Mouse (Mus musculus) adrenal gland, postnatal 10 days (tissue): ENCODE data around the gene Tcl1b5. TPM values are rescaled to one million over a fixed set of nuclear protein-coding genes. Genes with fewer than 3 reads are reported as not detected.

Experiments used
- DNase-seq: peaks from one replicate; pipeline ENCODE4 v3.0.0; 2021; ENCODE audit warnings: mixed read lengths
- total RNA-seq, 2 experiments: library from RNA; stranded (reverse); gene quantifications; 2 replicates each; pipeline ENCODE4 v1.2.3; 2021

Gene Tcl1b5
- total RNA-seq, 2 experiments from 2014 or later = not detected

DNA sequence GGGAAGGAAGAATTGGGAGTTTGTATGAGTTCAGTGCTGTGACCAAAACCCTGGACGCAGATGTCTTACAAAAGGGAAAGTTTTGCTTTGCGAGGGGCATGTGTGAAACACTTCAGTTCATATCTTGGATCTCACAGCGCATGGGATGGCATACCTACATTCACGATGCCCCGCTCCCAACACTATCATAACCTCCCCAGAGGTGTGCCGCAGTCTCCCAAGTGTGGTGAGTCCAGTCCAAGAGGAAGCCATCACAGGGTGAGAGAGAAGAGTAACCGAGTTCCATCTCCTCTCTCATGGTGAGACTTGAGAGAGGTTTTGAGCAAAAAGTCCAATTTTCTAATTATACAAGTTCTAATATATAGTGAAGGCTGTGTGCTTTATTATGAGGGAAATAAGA is 33.1 kb downstream of the Tcl1b5 start:
- DNase-seq = no peak

DNA sequence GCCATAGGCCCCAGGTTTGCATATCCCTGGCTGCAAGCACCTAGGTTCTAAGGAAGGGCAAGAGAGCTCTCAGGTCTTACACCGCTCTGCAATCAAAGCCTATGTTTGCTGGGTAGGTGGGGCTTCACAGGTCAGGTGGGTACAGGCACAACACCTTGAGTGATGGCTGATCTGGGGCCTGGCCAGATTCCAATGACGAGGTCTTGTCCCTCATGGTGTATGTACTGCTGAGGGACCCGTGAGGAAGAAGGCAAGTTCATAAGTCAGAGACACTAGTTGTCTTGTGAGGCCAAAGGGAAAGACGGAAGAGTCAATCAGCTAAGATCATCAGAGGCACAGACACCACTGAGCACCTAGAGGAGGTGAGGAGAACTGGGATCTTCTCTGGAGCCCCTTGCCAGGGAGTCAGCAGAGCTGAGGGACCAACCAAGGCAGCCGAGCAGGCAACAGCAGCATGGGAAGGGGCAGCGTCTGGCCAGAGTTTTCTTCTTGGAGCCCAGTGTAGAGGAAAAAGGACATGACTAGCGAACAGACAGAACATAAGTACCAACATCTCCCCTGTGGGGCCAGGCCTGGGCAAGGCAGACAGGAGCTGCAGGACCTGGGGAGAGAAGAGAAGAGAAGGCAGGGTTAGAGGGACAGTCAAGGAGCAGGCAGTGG is 41.1 kb downstream of the Tcl1b5 start:
- no peak for DNase-seq

DNA sequence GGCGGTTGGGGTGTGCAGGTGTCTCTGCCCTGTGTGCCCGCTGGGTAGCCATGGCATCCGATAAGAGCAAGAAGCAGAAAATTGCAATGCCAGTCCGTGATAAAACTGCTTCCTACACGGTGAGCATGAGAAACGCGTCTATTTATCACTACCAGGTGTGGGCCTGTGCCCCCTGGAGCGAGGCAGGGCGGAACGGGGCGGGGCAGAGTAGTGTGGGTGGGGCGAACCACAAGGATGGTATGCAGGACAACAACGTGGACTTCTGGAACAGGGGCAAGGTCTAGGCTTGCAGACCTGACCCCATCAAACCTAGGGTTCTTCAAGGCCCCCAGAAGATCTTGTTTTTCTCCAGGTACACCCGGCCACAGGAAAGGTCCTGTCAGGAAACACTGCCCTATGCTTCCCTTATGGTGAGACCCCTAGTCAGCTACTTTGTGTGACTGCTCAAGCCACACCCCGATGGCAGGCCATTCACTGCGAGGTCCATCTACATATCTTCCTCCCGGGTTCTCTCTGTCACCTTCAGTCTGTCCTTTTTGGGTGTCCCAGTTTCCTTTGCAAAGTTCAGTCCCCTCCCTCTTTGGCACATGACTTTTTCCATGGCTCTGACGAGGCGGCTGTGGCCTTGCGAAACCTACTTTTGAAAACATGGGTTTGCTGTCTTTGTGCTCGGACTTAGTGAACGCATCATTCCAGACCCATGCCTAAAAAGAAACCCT is 46.6 kb downstream of the Tcl1b5 start, which contains the start of gene Tcl1:
Tcl1 (minus strand) TSS at position 193 of the 719 bp plus-strand sequence.
- no peak for DNase-seq

DNA sequence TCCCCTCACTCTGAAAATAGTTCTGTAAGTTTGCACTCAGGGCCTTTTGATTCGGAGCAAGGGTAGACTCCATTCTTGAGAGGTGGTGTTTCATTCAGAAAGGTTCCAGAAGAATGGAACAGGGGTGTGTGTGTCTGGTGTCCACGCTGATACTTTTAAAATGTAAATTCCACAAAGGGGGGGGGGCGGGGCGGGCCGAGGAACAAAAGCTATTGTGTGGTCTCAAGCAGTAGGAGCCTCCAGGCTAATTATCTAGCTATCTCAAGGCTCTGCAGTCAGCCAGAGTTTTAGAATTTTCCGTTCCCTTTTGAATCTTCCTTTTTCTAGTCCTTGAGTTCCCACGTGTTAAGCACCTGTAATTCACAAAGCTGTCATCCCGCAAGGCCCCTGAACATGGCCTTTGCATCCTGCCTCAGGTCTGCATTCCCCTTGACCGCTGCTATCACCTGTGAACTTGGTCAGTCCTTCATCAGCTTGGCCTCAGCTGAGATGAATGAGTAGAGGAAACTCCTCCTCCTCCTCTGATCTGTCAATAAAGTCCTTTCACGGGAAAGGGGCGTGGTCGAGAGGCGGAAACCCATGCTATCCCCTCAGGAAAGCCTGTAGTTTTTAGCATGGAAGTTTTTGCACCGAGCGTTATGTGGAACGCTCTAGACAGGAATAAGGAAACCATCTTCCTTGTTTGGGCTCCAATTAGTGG is 48.6 kb downstream of the Tcl1b5 start:
- DNase-seq = no peak

Other genes starting within 250 kb of the Tcl1b5 start
- gene Syne3, start 166.5 kb upstream of the Tcl1b5 start, total RNA-seq = 1 to 10 TPM; 9.1 to 9.5 TPM
- 100 to 1,000 TPM; 158 to 160 TPM for gene Glrx5, start 143.7 kb upstream of the Tcl1b5 start, total RNA-seq
- gene Tcl1b2, start 30.3 kb upstream of the Tcl1b5 start, total RNA-seq = not detected
- not detected for gene Tcl1b1, start 16.7 kb upstream of the Tcl1b5 start, total RNA-seq
- not detected for gene Tcl1b3, start 14.7 kb downstream of the Tcl1b5 start, total RNA-seq
- not detected for gene Tcl1b4, start 25.6 kb downstream of the Tcl1b5 start, total RNA-seq
- gene Tcl1, start 46.4 kb downstream of the Tcl1b5 start, total RNA-seq = under 1 TPM; 0.21 to 0.39 TPM
- gene Tunar, start 157.5 kb downstream of the Tcl1b5 start, total RNA-seq = under 1 TPM; 0.21 to 0.57 TPM